Mouse (Mus musculus) erythroblast, embryonic 14.5 days (primary cell): ENCODE data around the gene Me3.

Source experiments
- GATA1 ChIP-seq: IDR thresholded peaks from 2 replicates; pipeline ENCODE4 v1.6.1; 2012; ENCODE audit warnings: low read length, inconsistent platforms, mixed read lengths
- TAL1 ChIP-seq: IDR thresholded peaks from 3 replicates; pipeline ENCODE4 v1.6.1; 2012; ENCODE audit warnings: low read length, inconsistent platforms, mixed read lengths

DNA sequence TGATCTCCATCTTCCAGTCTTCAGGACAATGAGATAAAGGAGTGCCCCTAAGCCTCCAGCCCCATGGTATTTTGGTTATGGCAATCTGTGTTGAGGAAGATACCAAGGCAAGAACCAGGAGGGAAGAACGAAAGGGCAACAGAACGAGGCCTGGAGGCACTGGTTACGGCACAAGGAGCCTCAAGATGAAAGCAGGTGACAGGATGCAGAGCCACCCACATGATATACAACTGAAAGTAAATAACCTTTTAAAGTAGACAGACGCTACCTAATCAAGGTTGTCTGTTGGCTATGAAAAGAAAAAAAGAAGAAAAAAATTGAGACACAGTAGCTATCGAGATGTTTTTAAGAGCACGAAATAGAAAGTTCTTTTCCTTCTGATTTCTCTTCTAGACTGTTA lies 16.0 kb upstream of the Me3 start:
- no peak for TF ChIP-seq GATA1
- no peak for TF ChIP-seq TAL1
